Mouse (Mus musculus): ENCODE measurements around the gene Obp1b. TPM values are rescaled to one million over a fixed set of nuclear protein-coding genes. Genes with fewer than 3 reads are reported as not detected.
"Not testable (repeated sequence)": the region's sequence is repeated elsewhere in the genome, so short reads cannot be mapped to it uniquely, and the experiment has no call there.

Obp1b gene
- total RNA-seq (2021) = not detected
- long read RNA-seq, experiment 1 = 0 reads
- long read RNA-seq, experiment 2 = 0 reads

DNA sequence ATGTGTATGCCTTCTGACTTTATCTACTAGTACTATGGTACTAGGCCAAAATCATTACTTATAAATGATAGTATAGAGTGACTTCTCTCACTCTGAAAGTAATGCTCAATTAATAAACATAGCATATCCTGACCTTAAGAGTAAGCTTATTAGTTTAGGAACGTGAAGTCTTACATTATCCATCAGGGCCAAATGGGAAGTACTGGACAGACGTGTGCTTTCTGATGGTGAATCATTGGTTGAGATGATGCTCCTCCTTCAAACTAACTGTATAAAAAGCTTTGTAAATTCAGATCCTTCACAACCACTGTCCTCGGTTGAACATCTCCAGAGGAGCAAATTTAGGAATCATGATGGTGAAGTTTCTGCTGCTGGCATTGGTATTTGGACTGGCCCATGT, at the start of gene Obp1b:
Obp1b (plus strand) TSS at position 301 of the 400 bp plus-strand sequence.
- not testable (repeated sequence) for DNase-seq (ENCODE audit: low spot score in 2 of 2)

DNA sequence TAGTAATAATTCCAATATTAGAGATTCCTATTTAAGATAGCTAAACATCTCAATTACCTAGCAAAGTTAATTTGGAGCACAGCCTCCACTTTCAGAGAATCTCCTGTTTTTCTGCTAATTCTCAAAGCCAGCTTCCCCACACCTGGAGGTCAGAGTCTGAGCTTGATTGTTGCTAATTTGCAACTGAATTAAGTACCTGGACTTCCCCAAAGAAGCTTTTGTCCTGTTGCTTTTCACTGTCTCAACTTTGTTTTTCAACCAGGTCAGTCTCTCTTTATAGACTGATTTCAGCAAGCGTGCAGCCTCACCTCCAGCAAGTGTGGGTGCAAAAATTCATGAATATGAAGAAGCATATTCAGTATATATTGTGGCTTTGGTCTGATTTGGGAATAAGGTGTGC, 15.6 kb downstream of the Obp1b start:
- not testable (repeated sequence) for DNase-seq (ENCODE audit: low spot score in 2 of 2)

DNA sequence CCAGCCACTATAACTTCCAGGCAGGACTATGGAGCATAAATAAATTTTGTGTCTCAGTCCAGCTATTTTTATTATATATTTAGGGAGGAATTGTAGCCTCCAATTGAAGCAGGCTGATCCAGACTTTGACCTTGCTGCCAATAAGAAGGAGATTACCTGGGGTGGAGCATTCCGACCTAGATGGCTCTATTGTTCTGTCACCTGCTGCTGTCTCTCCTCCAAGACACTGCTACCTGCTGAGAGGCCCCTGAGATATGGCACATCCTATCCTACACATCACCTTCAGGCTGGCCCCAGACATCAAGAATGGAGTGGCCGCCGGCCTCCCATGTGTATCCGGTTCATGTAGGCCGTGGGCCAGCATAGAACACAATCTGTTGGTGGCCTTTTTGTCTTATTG, 16.3 kb downstream of the Obp1b start:
- no peak for DNase-seq (ENCODE audit: low spot score in 2 of 2)

Other genes with a start within 250 kb of the Obp1b start
- not detected for gene Obp1a, start 95.4 kb upstream of the Obp1b start, total RNA-seq (2021)
- not detected for gene Gm5938, start 61.3 kb upstream of the Obp1b start, total RNA-seq (2021)
- not detected for gene Gm14743, start 59.1 kb downstream of the Obp1b start, total RNA-seq (2021)
- not detected for gene 4930480E11Rik, start 182.9 kb downstream of the Obp1b start, total RNA-seq (2021)